Mouse (Mus musculus) cerebellum, adult 9-11 months (tissue): ENCODE data around the gene Lyz1.
"Not testable (repeated sequence)": the region's sequence is repeated elsewhere in the genome, so short reads cannot be mapped to it uniquely, and the experiment has no call there.

ENCODE experiments used
- DNase-seq: peaks from one replicate; pipeline ENCODE4 v3.0.0; 2022

Gene Lyz1

GRCm38 (mm10) chr10:117292671-117293070 is at the start of gene Lyz1:
TSS of gene Lyz1 (minus strand) at chr10:117292868.
- DNase-seq: no peak

GRCm38 (mm10) chr10:117342406-117342805 is 49.7 kb upstream of the Lyz1 start:
- no peak for DNase-seq

GRCm38 (mm10) chr10:117341029-117341428 is 48.4 kb upstream of the Lyz1 start:
- DNase-seq: no peak

GRCm38 (mm10) chr10:117339241-117339640 is 46.6 kb upstream of the Lyz1 start:
- no peak for DNase-seq

GRCm38 (mm10) chr10:117337946-117338345 is 45.3 kb upstream of the Lyz1 start:
- no peak for DNase-seq

- no peak for DNase-seq
Observed at GRCm38 (mm10) chr10:117335649-117336048, 43.0 kb upstream of the Lyz1 start.

GRCm38 (mm10) chr10:117330521-117330920 is 37.9 kb upstream of the Lyz1 start:
- DNase-seq: no peak

GRCm38 (mm10) chr10:117323782-117324181 is 31.1 kb upstream of the Lyz1 start:
- no peak for DNase-seq

GRCm38 (mm10) chr10:117322630-117323029 is 30.0 kb upstream of the Lyz1 start:
- no peak for DNase-seq

- no peak for DNase-seq
Observed at GRCm38 (mm10) chr10:117320571-117320981, 27.9 kb upstream of the Lyz1 start.

- no peak for DNase-seq
Observed at GRCm38 (mm10) chr10:117316391-117316790, 23.7 kb upstream of the Lyz1 start.

GRCm38 (mm10) chr10:117313133-117313532 is 20.5 kb upstream of the Lyz1 start:
- no peak for DNase-seq

GRCm38 (mm10) chr10:117312168-117312567 is 19.5 kb upstream of the Lyz1 start:
- DNase-seq: no peak

- no peak for DNase-seq
Observed at GRCm38 (mm10) chr10:117304371-117304770, 11.7 kb upstream of the Lyz1 start.

GRCm38 (mm10) chr10:117301688-117302087 is 9.0 kb upstream of the Lyz1 start:
- DNase-seq: no peak

GRCm38 (mm10) chr10:117299901-117300520 is 7.3 kb upstream of the Lyz1 start:
- no peak for DNase-seq

- DNase-seq: no peak
Observed at GRCm38 (mm10) chr10:117299106-117299505, 6.4 kb upstream of the Lyz1 start.

- DNase-seq: no peak
Observed at GRCm38 (mm10) chr10:117298336-117298735, 5.7 kb upstream of the Lyz1 start.

- not testable (repeated sequence) for DNase-seq
Observed at GRCm38 (mm10) chr10:117290936-117291335, 1.7 kb downstream of the Lyz1 start.

- DNase-seq: no peak
Observed at GRCm38 (mm10) chr10:117290046-117290870, 2.4 kb downstream of the Lyz1 start.

- not testable (repeated sequence) for DNase-seq
Observed at GRCm38 (mm10) chr10:117289034-117289505, 3.6 kb downstream of the Lyz1 start.

GRCm38 (mm10) chr10:117288197-117289033 is 4.3 kb downstream of the Lyz1 start:
- no peak for DNase-seq

GRCm38 (mm10) chr10:117287226-117287850 is 5.3 kb downstream of the Lyz1 start:
- DNase-seq: no peak
